Mouse (Mus musculus) ES-Bruce4 (cell line): ENCODE data around the gene Grk3.

Experiments
- CTCF ChIP-seq: IDR thresholded peaks from one replicate; pipeline ENCODE4 v1.8.1; 2011; ENCODE audit warnings: low read depth, low read length
- EP300 ChIP-seq: IDR thresholded peaks from 2 replicates; pipeline ENCODE4 v1.6.1; 2011; ENCODE audit warnings: low read depth, low read length; ENCODE audit not compliant: insufficient read depth

DNA sequence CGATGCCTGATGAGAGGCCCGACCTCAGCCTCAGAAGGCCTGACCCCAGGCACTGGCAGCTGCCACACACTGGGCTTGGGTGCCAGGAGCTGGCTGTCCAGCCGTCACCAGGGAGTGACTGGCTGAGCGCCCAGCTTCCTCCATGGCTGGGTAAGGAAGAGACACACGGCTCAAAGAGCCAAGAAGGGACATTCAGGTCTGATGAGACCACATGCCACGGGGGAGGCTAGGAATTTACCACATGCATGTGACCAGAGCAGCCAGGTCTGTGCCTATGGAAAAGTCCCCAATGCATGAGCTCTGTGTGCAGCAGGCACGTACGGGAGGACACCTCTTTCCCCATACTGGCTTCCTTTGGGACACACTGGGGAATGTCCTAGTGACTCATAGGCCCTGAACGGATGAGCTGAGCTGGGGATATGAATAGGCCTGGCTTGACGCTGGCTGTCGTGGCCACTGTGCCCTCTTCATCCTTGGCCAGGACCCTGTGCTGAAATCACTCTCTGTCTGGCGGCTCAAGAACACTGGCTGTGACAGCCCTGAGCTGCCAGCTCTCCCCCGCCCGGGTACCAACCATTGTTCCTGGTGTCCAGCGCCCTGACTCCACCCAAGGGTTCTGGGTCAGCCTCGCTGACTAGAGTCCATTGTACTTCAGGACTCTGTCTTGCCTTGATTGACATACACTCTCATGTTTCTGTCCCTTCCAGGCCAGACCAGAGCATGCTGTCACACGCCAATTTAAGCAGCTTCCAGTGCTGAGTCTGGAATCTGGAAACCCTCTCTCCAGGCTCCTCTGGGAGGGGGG, 128.7 kb downstream of the Grk3 start:
- TF ChIP-seq CTCF, result no peak
- no peak for TF ChIP-seq EP300
